Mouse (Mus musculus) testis, adult 10 weeks (tissue): ENCODE data around the gene Arpc4. TPM values are rescaled to one million over a fixed set of nuclear protein-coding genes. Genes with fewer than 3 reads are reported as not detected.

Source experiments
- polyA plus RNA-seq: library from polyadenylated mRNA; stranded (reverse); fragments of 350-450 nt; fragmentation: Illumina TruSeq; extraction: RNeasy Lipid Tissue Mini Kit (QIAGEN cat#74804); gene quantifications from one replicate; pipeline ENCODE4 v1.2.3, GENCODE M21; 2014; ENCODE audit warnings: low read depth, low replicate concordance

Arpc4 gene
- 32.3 TPM for polyA plus RNA-seq

GRCm38 (mm10) chr6:113377496-113378385 lies at the start of gene Arpc4, which contains the start of gene Tada3:
Arpc4 (plus strand) TSS chr6:113378115.
Tada3 (minus strand) TSS chr6:113377883.

GRCm38 (mm10) chr6:113343177-113344092 lies 34.5 kb upstream of the Arpc4 start, which contains the start of gene Camk1:
Camk1 (minus strand) TSS chr6:113343984.

GRCm38 (mm10) chr6:113388960-113389359 lies 11.0 kb downstream of the Arpc4 start, which contains the start of gene Ttll3:
Ttll3 (plus strand) TSS chr6:113389260.

GRCm38 (mm10) chr6:113419199-113419587 lies 41.3 kb downstream of the Arpc4 start, which contains the start of gene Rpusd3:
Rpusd3 (minus strand) TSS chr6:113419340.

GRCm38 (mm10) chr6:113435664-113436205 lies 57.8 kb downstream of the Arpc4 start, which contains the start of gene Cidec:
Cidec (minus strand) TSS chr6:113435760.

Other genes starting within 250 kb of the Arpc4 start
- 0.13 TPM for gene Lhfpl4, start 182.7 kb upstream of the Arpc4 start, polyA plus RNA-seq
- gene Mtmr14, start 140.3 kb upstream of the Arpc4 start, polyA plus RNA-seq = 15.5 TPM
- gene Cpne9, start 95.8 kb upstream of the Arpc4 start, polyA plus RNA-seq = not detected
- 3.9 TPM for gene Brpf1, start 71.0 kb upstream of the Arpc4 start, polyA plus RNA-seq
- 3.3 TPM for gene Ogg1, start 51.1 kb upstream of the Arpc4 start, polyA plus RNA-seq
- gene Camk1, start 34.1 kb upstream of the Arpc4 start, polyA plus RNA-seq = 1.4 TPM
- gene Tada3, start 232 bp upstream of the Arpc4 start, polyA plus RNA-seq = 2.1 TPM
- 10.6 TPM for gene Ttll3, start 11.1 kb downstream of the Arpc4 start, polyA plus RNA-seq
- 0.28 TPM for gene Rpusd3, start 41.2 kb downstream of the Arpc4 start, polyA plus RNA-seq
- gene Cidec, start 57.6 kb downstream of the Arpc4 start, polyA plus RNA-seq = 0.11 TPM
- gene Jagn1, start 64.5 kb downstream of the Arpc4 start, polyA plus RNA-seq = 25.8 TPM
- 1.8 TPM for gene Il17re, start 80.4 kb downstream of the Arpc4 start, polyA plus RNA-seq
- gene Il17rc, start 93.3 kb downstream of the Arpc4 start, polyA plus RNA-seq = not detected
- 0.45 TPM for gene Creld1, start 105.2 kb downstream of the Arpc4 start, polyA plus RNA-seq
- gene Prrt3, start 123.8 kb downstream of the Arpc4 start, polyA plus RNA-seq = not detected
- 58.5 TPM for gene Emc3, start 153.5 kb downstream of the Arpc4 start, polyA plus RNA-seq
- 26.5 TPM for gene Fancd2, start 153.6 kb downstream of the Arpc4 start, polyA plus RNA-seq
- 83.9 TPM for gene Fancd2os, start 222.6 kb downstream of the Arpc4 start, polyA plus RNA-seq
- 27.3 TPM for gene Brk1, start 226.7 kb downstream of the Arpc4 start, polyA plus RNA-seq
- 72.8 TPM for gene Vhl, start 245.8 kb downstream of the Arpc4 start, polyA plus RNA-seq